Mouse (Mus musculus) lung, adult 2 months (tissue): ENCODE results near the gene Slc26a1.

ENCODE experiments used
- CTCF ChIP-seq: fragments of 200-500 bp; IDR thresholded peaks from 2 replicates; pipeline ENCODE4 v1.5.1; 2011; ENCODE audit warnings: mild to moderate bottlenecking, low read length, control low read depth; ENCODE audit not compliant: insufficient read depth
- POLR2A ChIP-seq: fragments of 200-500 bp; IDR thresholded peaks from 2 replicates; pipeline ENCODE4 v1.6.1; 2011; ENCODE audit warnings: low read depth, mild to moderate bottlenecking, control low read depth, low read length, borderline replicate concordance; ENCODE audit errors: extremely low read depth

GRCm38 (mm10) chr5:108651823-108652222 lies 23.5 kb downstream of the Slc26a1 start:
- TF ChIP-seq POLR2A (no peak), CTCF (peak; percentile 39)
